8 mouse cellular contexts compared by ENCODE assay signal in the genomic region with DNA sequence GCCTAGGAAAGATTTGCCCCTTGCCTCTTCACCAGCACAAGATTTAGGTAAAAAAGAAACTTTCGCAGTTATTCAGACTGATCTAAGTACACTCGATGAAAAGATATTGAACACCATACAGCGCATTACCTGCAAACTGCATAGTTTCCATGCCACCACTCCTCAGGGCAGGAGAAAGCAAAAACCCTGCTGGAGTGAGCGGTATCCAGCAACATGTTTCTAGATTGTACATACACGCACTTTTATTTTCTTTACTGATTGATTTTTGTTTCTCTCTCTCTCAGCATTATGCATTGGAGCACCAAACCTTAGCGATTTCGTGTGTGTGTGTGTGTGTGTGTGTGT. TPM values are rescaled to one million over a fixed set of nuclear protein-coding genes. Genes with fewer than 3 reads are reported as not detected.
DNase-seq lines count a peak whose midpoint lies in the region; ATAC-seq and TF ChIP-seq lines count a peak whose summit lies in the region.

No protein-coding gene starts in this region.

- H3K4me3 ChIP-seq in erythroblast, embryonic 14.5 days (replicated peaks), result peak overlapping the region; percentile 91
- peak overlapping the region; percentile 23 for H3K4me3 ChIP-seq in testis, adult 2 months (ENCODE audit: control insufficient read depth, low read depth, low read length)
- H3K4me3 ChIP-seq in liver, embryonic 13.5 days (replicated peaks), result peak overlapping the region; percentile 96

- peaks cover 22% of the 10 kb centered on the region for H3K36me3 ChIP-seq in erythroblast, embryonic 14.5 days (ENCODE audit: control insufficient read depth)
- H3K36me3 ChIP-seq in testis, adult 2 months (ENCODE audit: control insufficient read depth, insufficient read depth, low read length), result no peaks in the 10 kb centered on the region
- peaks cover 8% of the 10 kb centered on the region; the same call in 1 of the 2 replicates for H3K36me3 ChIP-seq in liver, embryonic 13.5 days

- no peak; the same call in 1 of the 2 replicates for ATAC-seq in erythroblast, adult 5-6 weeks (replicated peaks; ENCODE audit: low FRiP score, poor library complexity, severe bottlenecking)
- peak; percentile 47 for ATAC-seq in liver, embryonic 13.5 days (ENCODE audit: low read depth)
- no peak; the same call in 1 of the 2 replicates for ATAC-seq in erythroid progenitor cell, adult 5-6 weeks (replicated peaks; ENCODE audit: low FRiP score, poor library complexity, severe bottlenecking)

- WGBS in liver, embryonic 13.5 days (ENCODE audit: insufficient replicate concordance), result 44% methylated on average over 7 of the region's 7 CpGs

- peaks cover 17% of the 10 kb centered on the region for H3K27me3 ChIP-seq in erythroblast, embryonic 14.5 days (ENCODE audit: control insufficient read depth)
- H3K27me3 ChIP-seq in testis, adult 2 months (ENCODE audit: control insufficient read depth, insufficient read depth, low read length), result no peaks in the 10 kb centered on the region
- H3K27me3 ChIP-seq in liver, embryonic 13.5 days, result peaks cover 13% of the 10 kb centered on the region

- H3K9me3 ChIP-seq in erythroblast, embryonic 14.5 days (ENCODE audit: control insufficient read depth, low read length), result no peaks in the 10 kb centered on the region
- H3K9me3 ChIP-seq in liver, embryonic 13.5 days (replicated peaks), result no peaks in the 10 kb centered on the region

- H3K4me2 ChIP-seq in liver, embryonic 13.5 days, result peak overlapping the region; percentile 85

- no peak for TF ChIP-seq CTCF in testis, adult 2 months (IDR thresholded peaks at IDR 0.05; ENCODE audit: control insufficient read depth, insufficient read depth, insufficient replicate concordance, low read depth, low read length)

- peaks cover 34% of the 10 kb centered on the region for H3K4me1 ChIP-seq in erythroblast, embryonic 14.5 days (ENCODE audit: control insufficient read depth)
- peaks cover 5% of the 10 kb centered on the region for H3K4me1 ChIP-seq in testis, adult 2 months (ENCODE audit: control insufficient read depth, insufficient read depth, low read length)
- peaks cover 34% of the 10 kb centered on the region for H3K4me1 ChIP-seq in liver, embryonic 13.5 days (replicated peaks)

- no peak for TF ChIP-seq POLR2A in testis, adult 2 months (IDR thresholded peaks at IDR 0.05; ENCODE audit: control insufficient read depth, low read depth, low read length)

- no peak overlapping the region for H3K9ac ChIP-seq in liver, embryonic 13.5 days

- H3K27ac ChIP-seq in testis, adult 2 months (ENCODE audit: control insufficient read depth, insufficient read depth, low read depth, low read length), result no peak overlapping the region
- H3K27ac ChIP-seq in liver, embryonic 13.5 days, result no peak overlapping the region

- DNase-seq in testis, postnatal 10 days (ENCODE audit: low spot score), result no peak
- DNase-seq in liver, embryonic 13.5 days, result no peak
- no peak for DNase-seq in right cerebral cortex, postnatal 25 days
- no peak for DNase-seq in T-cell, adult 2 months (ENCODE audit: low spot score)

RNA-seq across cellular contexts. Expression of gene Kctd3, which starts 0.3 kb away (rescaled TPM):
- polyA plus RNA-seq in erythroblast, embryonic 14.5 days (2012), result 4.4 and 4.7 TPM in 2 replicates
- 2.3 and 3.8 TPM in 2 replicates for total RNA-seq in erythroblast, adult 5-6 weeks (2015; ENCODE audit: low replicate concordance)
- 4.6 and 8.1 TPM in 2 replicates for total RNA-seq in erythroblast, adult 5-6 weeks (2017; ENCODE audit: low replicate concordance)
- polyA plus RNA-seq in testis, adult 2 months (2012; rRNA removed), result 16.8 and 19.3 TPM in 2 replicates
- 10.2 and 11.2 TPM in 2 replicates for polyA plus RNA-seq in liver, embryonic 13.5 days (2015; fragmentation: Nextera tagmentation; extraction: Ambion mirVana)
- 7.6 and 11.7 TPM in 2 replicates for total RNA-seq in erythroid progenitor cell, adult 5-6 weeks (2015; ENCODE audit: low replicate concordance)
- 10.2 and 14.8 TPM in 2 replicates for total RNA-seq in erythroid progenitor cell, adult 5-6 weeks (2017; ENCODE audit: low replicate concordance)

Comparison
In these comparisons a context has a peak if more than half of its experiments do, and no peak if none do; other contexts are left out.
1. H3K4me3 ChIP-seq: peak in every context shown above with its lines; median percentile 96 in liver, embryonic 13.5 days; 91 in erythroblast, embryonic 14.5 days; 23 in testis, adult 2 months.